Mouse (Mus musculus): Measurements from ENCODE around the gene Olfr50.

Gene Olfr50

GRCm38 (mm10) chr2:36790238-36790637 is at the start of gene Olfr50:
Gene Olfr50, plus strand, starts transcription at chr2:36790538.
- DNase-seq = no peak

GRCm38 (mm10) chr2:36783976-36784375 is 6.4 kb upstream of the Olfr50 start, which contains the start of gene Olfr348:
Gene Olfr348, plus strand, starts transcription at chr2:36784276.
- no peak for DNase-seq

GRCm38 (mm10) chr2:36816932-36817331 is 26.6 kb downstream of the Olfr50 start, which contains the start of gene Olfr3:
Gene Olfr3, minus strand, starts transcription at chr2:36817032.
- DNase-seq = no peak

GRCm38 (mm10) chr2:36846010-36846409 is 55.7 kb downstream of the Olfr50 start, which contains the start of gene Olfr350:
Gene Olfr350, plus strand, starts transcription at chr2:36846310.
- no peak for DNase-seq
